Mouse (Mus musculus): Measurements from ENCODE around the gene Tomm20. TPM values are rescaled to one million over a fixed set of nuclear protein-coding genes. Genes with fewer than 3 reads are reported as not detected.
A peak's percentile ranks its signal among the peaks of the same experiment; 100 is the strongest.

The Tomm20 gene
- polyA plus RNA-seq, 1 experiment from 2014 or later, result 197 TPM

DNA sequence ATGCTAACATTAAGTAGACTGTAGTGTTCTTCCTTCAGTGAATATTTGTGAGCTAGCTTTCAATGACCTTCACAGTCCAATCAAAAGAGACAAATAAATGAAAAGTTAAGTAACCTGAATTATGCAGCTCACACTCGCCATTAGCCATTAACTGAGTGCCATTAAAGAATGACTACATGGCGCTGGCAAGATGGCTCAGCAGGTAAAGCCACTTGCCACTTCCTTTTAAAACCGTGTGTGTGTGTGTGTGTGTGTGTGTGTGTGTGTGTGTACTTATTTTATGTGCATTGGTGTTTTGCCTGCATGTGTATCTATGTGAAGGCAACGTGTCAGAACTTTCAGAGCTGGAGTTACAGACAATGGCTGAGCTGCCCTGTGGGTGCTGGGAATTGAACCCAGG is 28.9 kb upstream of the Tomm20 start:
- Histone ChIP-seq H3K27me3 (replicated peaks) (0 out of 2 replicates have a peak, but pooled peaks cover 8% of the 10 kb centered on the region), H3K4me1 (peaks cover 10% of the 10 kb centered on the region), H3K9ac (no peak overlapping the region), H3K9me3 (no peaks in the 10 kb centered on the region), H3K4me3 (no peak overlapping the region), H3K36me3 (replicated peaks) (no peaks in the 10 kb centered on the region), H3K4me2 (no peak overlapping the region), H3K27ac (no peak overlapping the region)
- 78% methylated on average over 4 of the region's 4 CpGs for WGBS
- no peak for ATAC-seq (replicated peaks)

DNA sequence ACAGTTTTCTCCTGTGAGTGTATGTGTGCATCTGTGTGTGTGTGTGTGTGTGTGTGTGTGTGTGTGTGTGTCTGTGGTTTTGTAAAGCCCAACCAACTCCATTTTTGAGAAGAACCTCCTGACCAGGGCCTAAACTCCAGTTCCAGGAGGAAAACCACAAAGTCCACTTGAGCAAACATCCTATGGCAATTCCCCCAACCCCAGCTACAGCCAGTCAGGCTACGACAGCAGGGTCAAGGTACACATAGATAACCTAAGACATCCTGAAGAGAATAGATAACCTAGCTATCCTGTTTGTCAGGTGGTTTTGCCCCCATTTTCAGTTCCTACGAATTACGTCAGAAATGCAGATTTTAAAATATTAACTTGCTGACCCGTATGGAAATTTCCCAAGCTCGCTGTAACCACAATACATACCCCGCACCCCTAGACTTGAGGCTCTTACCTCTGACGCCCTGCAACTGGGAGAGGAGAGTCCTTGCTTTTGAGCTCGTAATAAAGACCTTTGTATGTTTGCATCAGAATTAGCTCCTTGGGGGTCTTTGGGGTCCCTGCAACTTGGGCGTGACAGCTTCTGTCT is 28.1 kb upstream of the Tomm20 start:
- Histone ChIP-seq H3K27ac (no peak overlapping the region), H3K27me3 (replicated peaks) (0 out of 2 replicates have a peak, but pooled peaks cover 8% of the 10 kb centered on the region), H3K9me3 (no peaks in the 10 kb centered on the region), H3K4me2 (no peak overlapping the region), H3K36me3 (replicated peaks) (no peaks in the 10 kb centered on the region), H3K4me1 (peaks cover 15% of the 10 kb centered on the region), H3K9ac (no peak overlapping the region), H3K4me3 (no peak overlapping the region)
- WGBS, result 74% methylated on average over 9 of the region's 9 CpGs
- no peak for ATAC-seq (replicated peaks)

DNA sequence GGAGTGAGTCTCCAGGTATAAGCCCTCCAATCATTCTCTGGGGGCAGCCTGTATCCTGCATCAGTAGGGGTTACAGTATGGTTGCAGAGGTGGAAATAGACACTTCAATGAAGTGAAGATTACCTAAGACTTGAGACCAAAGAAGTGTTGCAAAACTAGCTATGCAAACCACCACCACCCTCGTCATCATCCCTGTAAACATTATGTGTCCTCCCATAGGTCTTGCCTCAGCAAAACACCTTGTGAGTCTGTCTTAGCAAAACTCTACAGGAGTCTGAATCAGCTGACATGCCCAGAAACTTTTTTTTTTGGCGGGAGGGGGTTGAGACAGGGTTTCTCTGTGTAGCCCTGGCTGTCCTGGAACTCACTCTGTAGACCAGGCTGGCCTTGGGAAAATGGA is 27.0 kb upstream of the Tomm20 start:
- H3K9ac ChIP-seq, result no peak overlapping the region
- H3K4me1 ChIP-seq, result peaks cover 16% of the 10 kb centered on the region
- ATAC-seq (replicated peaks), result no peak
- no peak overlapping the region for H3K4me3 ChIP-seq
- no peaks in the 10 kb centered on the region for H3K36me3 ChIP-seq (replicated peaks)
- WGBS, result 71% methylated on average over 2 of the region's 2 CpGs
- no peak overlapping the region for H3K27ac ChIP-seq
- no peak overlapping the region for H3K4me2 ChIP-seq
- H3K9me3 ChIP-seq, result no peaks in the 10 kb centered on the region
- H3K27me3 ChIP-seq (replicated peaks), result 0 out of 2 replicates have a peak, but pooled peaks cover 8% of the 10 kb centered on the region

DNA sequence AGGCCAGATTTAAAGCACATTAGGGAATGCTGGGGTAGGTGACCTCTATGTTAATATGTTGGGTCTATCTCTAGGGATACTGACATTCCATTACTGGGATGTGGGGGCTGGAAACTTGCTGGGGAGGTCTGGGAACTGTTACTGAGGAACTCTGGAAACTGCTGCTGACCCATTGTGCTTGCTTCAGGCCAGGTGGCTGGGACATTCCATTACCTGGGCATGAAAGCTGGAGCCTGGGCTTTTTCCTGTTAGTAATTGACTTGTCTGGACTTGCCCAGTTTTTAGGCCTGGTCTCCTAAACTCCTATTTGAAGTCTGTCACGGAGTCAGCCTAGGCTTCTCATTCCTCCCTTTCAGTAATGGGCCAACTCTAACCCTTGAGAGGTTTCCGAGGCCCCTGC is 26.5 kb upstream of the Tomm20 start:
- Histone ChIP-seq H3K4me1 (peaks cover 16% of the 10 kb centered on the region), H3K4me3 (no peak overlapping the region), H3K27ac (no peak overlapping the region), H3K9ac (no peak overlapping the region), H3K36me3 (replicated peaks) (no peaks in the 10 kb centered on the region), H3K9me3 (no peaks in the 10 kb centered on the region), H3K4me2 (no peak overlapping the region), H3K27me3 (replicated peaks) (0 out of 2 replicates have a peak, but pooled peaks cover 7% of the 10 kb centered on the region)
- no peak for ATAC-seq (replicated peaks)
- 89% methylated on average over 2 of the region's 2 CpGs for WGBS

DNA sequence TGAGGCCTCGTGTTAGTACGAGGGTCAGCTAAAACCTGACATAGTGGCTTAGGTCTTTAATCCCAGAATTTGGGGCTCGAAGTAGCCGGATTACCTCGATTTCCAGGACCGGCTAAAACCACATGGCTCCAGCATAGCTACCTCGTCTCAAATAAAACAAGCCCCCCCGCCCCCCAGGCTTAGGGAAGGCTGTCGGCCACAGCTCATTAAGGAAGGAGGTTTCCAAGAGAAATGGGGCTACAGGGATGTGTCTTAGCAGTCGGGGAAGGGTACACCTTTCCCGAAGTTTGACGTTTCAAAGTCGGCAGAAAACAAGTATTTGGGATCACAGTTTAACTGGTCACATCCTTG is 25.6 kb upstream of the Tomm20 start:
- H3K4me2 ChIP-seq, result peak overlapping the region; percentile 81
- H3K4me1 ChIP-seq, result peaks cover 16% of the 10 kb centered on the region
- ATAC-seq (replicated peaks), result peak; percentile 68
- whole genome bisulfite sequencing, result 11% methylated on average over 13 of the region's 13 CpGs
- H3K27ac ChIP-seq, result peak overlapping the region; percentile 90
- H3K36me3 ChIP-seq (replicated peaks), result no peaks in the 10 kb centered on the region
- H3K9ac ChIP-seq, result peak overlapping the region; percentile 46
- 0 out of 2 replicates have a peak, but pooled peaks cover 2% of the 10 kb centered on the region for H3K27me3 ChIP-seq (replicated peaks)
- H3K4me3 ChIP-seq, result peak overlapping the region; percentile 73
- no peaks in the 10 kb centered on the region for H3K9me3 ChIP-seq

DNA sequence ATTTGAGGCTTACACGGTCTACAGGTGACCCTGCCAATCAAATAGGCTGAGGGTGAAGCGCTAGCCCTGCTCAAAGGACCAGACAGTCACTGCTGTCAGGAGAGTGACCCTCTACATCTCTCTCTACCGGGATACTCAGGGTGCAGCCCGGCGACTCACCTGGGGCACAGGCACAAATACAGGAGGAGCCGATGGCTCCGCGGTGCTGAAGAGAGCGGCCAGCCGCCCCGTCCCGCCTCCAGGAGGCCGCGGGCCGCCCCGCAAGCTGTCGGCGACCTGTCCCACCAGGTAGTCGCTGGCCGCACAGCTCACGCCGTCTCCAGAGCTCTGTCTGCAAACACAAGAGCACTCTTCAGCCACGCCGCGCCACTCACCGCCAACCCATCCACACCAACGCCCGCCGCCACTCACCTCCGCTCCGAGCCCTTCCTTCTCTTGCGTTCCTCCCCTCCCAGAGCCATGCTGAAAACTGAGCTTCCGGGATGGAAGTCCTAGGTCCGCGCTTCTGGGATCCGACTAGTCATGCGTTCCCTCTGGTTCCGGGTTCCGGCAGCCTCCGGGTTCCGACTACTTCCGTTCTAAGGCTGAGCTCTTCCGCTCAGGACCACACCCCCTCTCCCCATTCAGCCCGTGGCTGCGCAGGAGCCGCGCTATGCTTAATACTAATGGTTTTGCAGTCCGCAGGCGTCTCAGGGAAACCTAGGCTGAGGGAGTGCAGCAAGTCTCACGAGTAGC is 25.1 kb upstream of the Tomm20 start, which contains the start of gene Rbm34:
Rbm34 (minus strand) TSS at position 493 of the 735 bp plus-strand sequence.
- peak within 1 kb of the TSS; percentile 70 for H3K9ac ChIP-seq
- peaks cover 16% of the 10 kb centered on the region for H3K4me1 ChIP-seq
- no peaks in the 10 kb centered on the region for H3K27me3 ChIP-seq (replicated peaks)
- no peaks in the 10 kb centered on the region for H3K36me3 ChIP-seq (replicated peaks)
- ATAC-seq (replicated peaks), result peak; percentile 97
- peak within 1 kb of the TSS; percentile 81 for H3K4me2 ChIP-seq
- H3K27ac ChIP-seq, result peak within 1 kb of the TSS; percentile 90
- H3K4me3 ChIP-seq, result peak within 1 kb of the TSS; percentile 73
- WGBS, result under 1% methylated on average over 50 of the region's 50 CpGs
- no peaks in the 10 kb centered on the region for H3K9me3 ChIP-seq

DNA sequence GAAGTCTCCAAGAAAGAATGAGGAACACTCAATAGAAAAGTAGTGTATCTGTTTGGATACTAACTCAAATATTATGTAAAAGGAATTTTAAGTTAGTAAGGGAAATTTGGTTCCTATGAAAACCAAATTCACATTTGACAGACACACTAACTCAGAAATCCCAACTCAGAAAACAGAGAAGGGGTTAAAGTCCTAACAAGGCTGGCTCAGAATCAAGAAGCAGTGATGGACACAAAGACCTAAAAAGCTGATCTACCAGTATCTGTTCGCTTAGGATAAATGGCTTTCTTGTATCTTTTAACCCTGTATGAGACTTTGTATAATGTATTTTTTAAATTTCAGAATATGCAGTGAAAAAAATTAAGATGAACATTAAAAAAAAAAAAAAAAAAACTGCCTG is 23.9 kb upstream of the Tomm20 start:
- H3K4me2 ChIP-seq, result no peak overlapping the region
- WGBS, result 85% methylated on average over 1 of the region's 1 CpGs

DNA sequence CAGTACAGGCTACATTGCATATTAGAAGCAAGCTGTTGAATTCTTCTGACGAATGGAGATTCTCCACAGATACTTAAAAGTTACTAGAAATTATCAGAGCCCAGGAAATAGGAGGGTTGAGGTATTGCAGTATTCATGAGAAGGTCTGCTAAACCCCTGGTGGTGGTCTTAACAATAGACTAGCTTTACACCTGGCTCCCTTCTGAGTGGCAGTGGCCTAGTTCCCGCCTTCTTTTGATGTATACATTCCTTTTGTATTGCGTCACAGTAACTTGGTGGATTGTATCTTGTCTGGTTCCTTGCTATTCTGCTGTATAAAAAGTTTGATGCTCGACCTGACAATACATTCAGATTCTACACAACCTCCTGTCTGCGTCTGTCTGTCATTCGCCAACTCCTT is 22.5 kb upstream of the Tomm20 start:
- Histone ChIP-seq H3K4me2 (no peak overlapping the region), H3K36me3 (replicated peaks) (peaks cover 3% of the 10 kb centered on the region; the same call in 1 of the 2 replicates), H3K4me1 (peaks cover 16% of the 10 kb centered on the region), H3K9me3 (no peaks in the 10 kb centered on the region), H3K27ac (no peak overlapping the region), H3K4me3 (no peak overlapping the region), H3K27me3 (replicated peaks) (no peaks in the 10 kb centered on the region), H3K9ac (no peak overlapping the region)
- 94% methylated on average over 6 of the region's 6 CpGs for WGBS
- no peak for ATAC-seq (replicated peaks)

More for the DNA sequence above, 23.9 kb upstream of the Tomm20 start:
- no peaks in the 10 kb centered on the region for H3K27me3 ChIP-seq (replicated peaks)
- no peak for ATAC-seq (replicated peaks)
- no peak overlapping the region for H3K4me3 ChIP-seq
- H3K9ac ChIP-seq, result no peak overlapping the region
- no peak overlapping the region for H3K27ac ChIP-seq
- peaks cover 16% of the 10 kb centered on the region for H3K4me1 ChIP-seq
- no peaks in the 10 kb centered on the region for H3K36me3 ChIP-seq (replicated peaks)
- no peaks in the 10 kb centered on the region for H3K9me3 ChIP-seq

DNA sequence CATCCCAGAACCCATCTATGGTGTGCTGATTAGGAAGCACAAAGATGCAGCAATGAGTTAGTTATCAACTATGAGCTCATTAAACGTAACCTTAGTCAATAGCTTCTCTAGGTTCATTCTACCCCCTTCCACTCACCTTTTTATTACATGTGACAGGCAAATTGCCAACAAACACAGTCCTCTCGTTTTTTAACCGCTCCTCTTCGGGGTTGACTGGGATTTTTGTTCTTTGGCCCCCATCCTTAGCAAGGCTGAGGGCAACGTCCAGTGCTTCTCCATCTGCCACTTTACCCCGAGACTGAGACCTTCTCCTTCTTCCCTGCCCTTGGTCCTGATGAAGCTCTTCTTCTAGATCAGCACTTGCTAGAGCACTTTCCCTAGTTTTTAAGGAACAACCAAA is 19.6 kb upstream of the Tomm20 start:
- H3K27ac ChIP-seq, result no peak overlapping the region
- ATAC-seq (replicated peaks), result no peak
- peaks cover 11% of the 10 kb centered on the region for H3K4me1 ChIP-seq
- WGBS, result 90% methylated on average over 6 of the region's 6 CpGs
- H3K4me2 ChIP-seq, result no peak overlapping the region
- H3K4me3 ChIP-seq, result no peak overlapping the region
- no peaks in the 10 kb centered on the region for H3K27me3 ChIP-seq (replicated peaks)
- no peak overlapping the region for H3K9ac ChIP-seq
- H3K9me3 ChIP-seq, result no peaks in the 10 kb centered on the region
- H3K36me3 ChIP-seq (replicated peaks), result peaks cover 12% of the 10 kb centered on the region; the same call in 1 of the 2 replicates

DNA sequence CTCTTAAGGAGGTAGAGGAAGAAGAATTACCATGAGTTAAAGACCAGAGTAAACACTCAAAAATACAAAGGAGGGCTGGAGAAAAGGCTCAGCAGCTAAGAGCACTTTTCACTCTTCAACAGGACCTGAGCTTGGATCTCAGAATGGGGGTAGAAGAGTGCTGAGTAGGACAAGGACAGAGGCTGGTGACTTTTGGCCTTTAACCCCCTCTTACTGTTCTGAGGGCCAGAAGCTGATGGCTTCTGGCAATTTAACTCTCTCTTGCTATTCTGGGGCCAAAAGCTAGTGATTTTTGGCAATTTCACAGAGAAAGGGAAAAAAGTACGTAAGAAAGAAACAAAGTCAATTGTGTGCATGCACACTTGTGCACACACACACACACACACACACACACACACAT is 17.2 kb upstream of the Tomm20 start:
- H3K27ac ChIP-seq, result no peak overlapping the region
- H3K9me3 ChIP-seq, result no peaks in the 10 kb centered on the region
- WGBS, result 100% methylated on average over 1 of the region's 1 CpGs
- no peaks in the 10 kb centered on the region for H3K4me1 ChIP-seq
- H3K4me3 ChIP-seq, result no peak overlapping the region
- H3K4me2 ChIP-seq, result no peak overlapping the region
- ATAC-seq (replicated peaks), result no peak
- peaks cover 19% of the 10 kb centered on the region; the same call in 1 of the 2 replicates for H3K36me3 ChIP-seq (replicated peaks)
- H3K27me3 ChIP-seq (replicated peaks), result no peaks in the 10 kb centered on the region
- H3K9ac ChIP-seq, result no peak overlapping the region

DNA sequence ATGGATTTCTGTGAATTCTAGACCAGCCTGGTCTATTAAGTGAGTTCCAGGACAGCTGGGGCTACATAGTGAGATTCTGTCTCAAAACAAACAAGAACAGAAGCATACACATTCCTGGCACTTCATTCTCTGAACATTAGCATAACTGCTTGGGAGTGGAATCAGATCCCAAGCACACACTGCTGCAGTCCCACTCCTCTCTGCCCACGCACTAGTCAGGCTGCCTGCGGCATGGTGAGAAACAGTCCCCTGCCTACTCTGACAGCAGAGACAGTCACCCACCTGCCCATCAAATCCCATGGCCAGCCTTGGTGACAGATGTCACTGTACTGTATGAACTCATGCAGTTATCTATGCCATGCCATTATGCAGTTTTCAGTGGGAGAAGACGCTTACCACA is 15.9 kb upstream of the Tomm20 start:
- WGBS, result 97% methylated on average over 3 of the region's 3 CpGs
- no peaks in the 10 kb centered on the region for H3K4me1 ChIP-seq
- no peaks in the 10 kb centered on the region for H3K9me3 ChIP-seq
- H3K9ac ChIP-seq, result no peak overlapping the region
- no peak overlapping the region for H3K4me3 ChIP-seq
- ATAC-seq (replicated peaks), result no peak
- H3K27ac ChIP-seq, result no peak overlapping the region
- H3K36me3 ChIP-seq (replicated peaks), result peaks cover 20% of the 10 kb centered on the region; the same call in 1 of the 2 replicates
- no peak overlapping the region for H3K4me2 ChIP-seq
- no peaks in the 10 kb centered on the region for H3K27me3 ChIP-seq (replicated peaks)

DNA sequence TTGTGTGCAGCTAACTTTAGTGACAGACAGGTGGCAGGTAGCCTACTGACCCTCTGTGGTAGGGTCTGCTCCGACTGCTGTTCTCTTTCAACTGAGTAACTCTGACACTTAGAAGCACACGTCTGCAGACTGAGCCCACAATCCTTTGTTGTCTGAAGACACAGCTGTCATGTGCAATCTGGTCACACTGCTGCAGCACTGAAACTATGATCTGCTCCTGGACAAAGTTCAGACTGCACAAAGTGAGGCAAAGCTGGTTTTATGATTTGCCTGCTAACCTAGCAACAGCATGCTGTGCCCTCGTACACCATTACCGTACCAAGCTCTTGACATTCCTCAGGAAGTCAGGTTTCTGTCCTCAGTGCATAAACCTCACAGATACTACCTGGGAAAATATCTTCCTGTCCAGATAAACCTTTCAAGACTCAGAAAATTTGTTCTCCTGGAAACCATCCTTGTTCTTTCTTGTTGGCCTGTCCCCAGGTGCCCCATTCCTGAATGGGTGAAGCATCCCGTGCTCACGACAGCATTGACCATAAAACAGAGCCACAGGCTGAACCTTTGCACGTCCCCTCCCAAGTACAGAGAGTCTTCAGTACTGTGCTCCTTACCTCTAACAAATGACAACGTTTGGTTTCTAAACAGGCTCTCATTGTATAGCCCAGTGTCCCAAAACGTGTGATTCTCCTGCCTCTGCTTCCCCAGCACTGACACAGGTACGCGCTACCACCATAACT is 6.4 kb upstream of the Tomm20 start:
- 85% methylated on average over 11 of the region's 11 CpGs for WGBS
- H3K36me3 ChIP-seq (replicated peaks), result peaks cover 30% of the 10 kb centered on the region
- no peak for ATAC-seq (replicated peaks)

More for the DNA sequence above, 6.4 kb upstream of the Tomm20 start:
- Histone ChIP-seq H3K27me3 (replicated peaks) (no peaks in the 10 kb centered on the region), H3K9ac (no peak overlapping the region), H3K4me1 (no peaks in the 10 kb centered on the region), H3K4me2 (no peak overlapping the region), H3K27ac (no peak overlapping the region), H3K9me3 (no peaks in the 10 kb centered on the region), H3K4me3 (no peak overlapping the region)
